Comparison of ENCODE assay signal across 15 mouse cellular contexts in genomic region chr17:66751746-66752145, GRCm38 (mm10).
A peak's percentile ranks its signal among the peaks of the same experiment; 100 is the strongest.
DNase-seq lines count a peak whose midpoint lies in the region; ATAC-seq lines count a peak whose summit lies in the region.
"Had no signal": no experiment of that assay in that cellular context is flagged by ENCODE, and none has a peak within 500 bp of the region (broad histone marks: within the 10 kb centered on the region; RNA-seq: fewer than 3 reads in every experiment).

No protein-coding gene starts in this region.

- DNase-seq in frontal cortex, postnatal 14 days (ENCODE audit: low spot score in 2 of 2): no peak
- DNase-seq in left cerebral cortex, adult 18-20 months (ENCODE audit: low spot score in 2 of 2): peak; percentile 19 to 31
- no peak for DNase-seq in left cerebral cortex, postnatal 10 days (ENCODE audit: extremely low spot score in 1 of 2, low spot score in 2 of 2)
- DNase-seq in gastrocnemius, postnatal 25 days: peak; percentile 60
- peak; percentile 53 for DNase-seq in heart, postnatal 25 days (ENCODE audit: low spot score)
- no peak for DNase-seq in T-cell, adult 2 months (ENCODE audit: low spot score)
- no peak for DNase-seq in kidney, adult 9 months
- DNase-seq: adrenal gland, postnatal 14 days; cerebellum, adult 2 months; cerebellum, postnatal 36 days; kidney, adult 11 months; lung, adult 18-20 months; retina, postnatal 1 day; thymus, postnatal 36 days had no signal

- ATAC-seq in frontal cortex, adult (ENCODE audit: low TSS enrichment): peak; percentile 90

- intact Hi-C loops in left cerebral cortex, postnatal 10 days (cut with DNase I): loop anchor here (5.0 to 10.0 kb wide), 2 partner anchors 603 to 836 kb away; partner anchors contain the start of gene Ptprm
- intact Hi-C loops in heart, postnatal 25 days (cut with DNase I): loop anchor here (10.0 kb wide), 1 partner anchor 833 kb away; no protein-coding TSS in a partner anchor

Comparison
In these comparisons a context has a peak if more than half of its experiments do, and no peak if none do; other contexts are left out.
1. DNase-seq: peak in left cerebral cortex, adult 18-20 months (2 of 2), gastrocnemius, postnatal 25 days (single experiment) and heart, postnatal 25 days (single experiment); none in frontal cortex, postnatal 14 days (0 of 2), left cerebral cortex, postnatal 10 days (0 of 2), T-cell, adult 2 months (single experiment) and kidney, adult 9 months (single experiment).